Mouse (Mus musculus) spleen, adult 2 months (tissue): ENCODE measurements around the gene Defb28.

ENCODE experiments used
- CTCF ChIP-seq: fragments of 200-500 bp; IDR thresholded peaks from 2 replicates; pipeline ENCODE4 v1.5.1; 2011; ENCODE audit warnings: mild to moderate bottlenecking, inconsistent platforms; ENCODE audit not compliant: insufficient read depth, insufficient read length, insufficient replicate concordance; ENCODE audit errors: extremely low read depth
- POLR2A ChIP-seq: fragments of 200-500 bp; IDR thresholded peaks from 2 replicates; pipeline ENCODE4 v1.6.1; 2011; ENCODE audit warnings: low read depth, low read length, inconsistent platforms

DNA sequence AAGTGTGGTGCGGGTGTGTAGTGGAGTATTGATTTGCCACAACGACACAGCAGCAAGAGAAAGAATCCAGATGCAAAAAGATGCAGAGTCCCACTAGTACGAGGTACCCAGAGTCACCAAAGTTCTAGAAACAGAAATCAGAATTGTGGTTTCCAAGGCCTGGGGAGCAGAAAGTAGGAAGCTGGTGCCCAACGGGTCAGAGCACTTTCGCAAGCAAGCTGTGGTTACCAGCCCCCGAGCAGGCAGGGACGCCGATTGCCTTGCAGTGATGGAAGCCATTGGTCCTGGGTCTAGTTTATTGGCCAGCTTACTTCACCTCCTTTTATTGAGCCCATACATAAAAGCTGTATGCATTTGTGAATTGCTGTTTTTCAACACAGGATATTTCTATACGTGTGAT is 23.9 kb downstream of the Defb28 start:
- TF ChIP-seq CTCF (no peak), POLR2A (no peak)
